Mouse (Mus musculus) limb, embryonic 14.5 days (tissue): ENCODE measurements around the gene Gm16223. TPM values are rescaled to one million over a fixed set of nuclear protein-coding genes. Genes with fewer than 3 reads are reported as not detected.

ENCODE experiments used
- ATAC-seq: fragments of 200-750 bp; cut with Nextera tagmentation; 2 replicates; pipeline ENCODE4 v1.8.0; 2017; ENCODE audit warnings: low read depth, moderate number of reproducible peaks, moderate TSS enrichment; ENCODE audit not compliant: low FRiP score
- DNase-seq: peaks from one replicate; pipeline ENCODE4 v3.0.0-alpha.2; 2015; ENCODE audit warnings: low spot score
- H3K27ac ChIP-seq: fragments of 300-500 bp; sonication (generic); replicated peaks from 2 replicates; pipeline ENCODE4 v1.5.1; 2014; ENCODE audit warnings: low read depth, mild to moderate bottlenecking, low read length, moderate library complexity, mixed read lengths
- H3K27me3 ChIP-seq: fragments of 300-500 bp; sonication (generic); 2 replicates; pipeline ENCODE4 v1.6.1; 2014; ENCODE audit warnings: low read length, mixed read lengths; ENCODE audit not compliant: control insufficient read depth, insufficient read depth
- H3K36me3 ChIP-seq: fragments of 300-500 bp; sonication (generic); 2 replicates; pipeline ENCODE4 v1.6.1; 2014; ENCODE audit warnings: mild to moderate bottlenecking, low read length, moderate library complexity, mixed read lengths; ENCODE audit not compliant: control insufficient read depth, insufficient read depth
- H3K4me1 ChIP-seq: fragments of 300-500 bp; sonication (generic); 2 replicates; pipeline ENCODE4 v1.6.1; 2014; ENCODE audit warnings: antibody characterized with exemption, low read length, mixed read lengths; ENCODE audit not compliant: control insufficient read depth, insufficient read depth
- H3K4me2 ChIP-seq: fragments of 300-500 bp; sonication (generic); replicated peaks from 2 replicates; pipeline ENCODE4 v1.6.1; 2014; ENCODE audit warnings: low read depth, mild to moderate bottlenecking, low read length, moderate library complexity; ENCODE audit not compliant: severe bottlenecking
- H3K4me3 ChIP-seq: fragments of 300-500 bp; sonication (generic); replicated peaks from 2 replicates; pipeline ENCODE4 v1.5.1; 2014; ENCODE audit warnings: low read length
- H3K9ac ChIP-seq: fragments of 300-500 bp; sonication (generic); 2 replicates; pipeline ENCODE4 v1.6.1; 2014; ENCODE audit warnings: mild to moderate bottlenecking, low read depth, low read length, moderate library complexity; ENCODE audit not compliant: severe bottlenecking
- H3K9me3 ChIP-seq: fragments of 300-500 bp; sonication (generic); 2 replicates; pipeline ENCODE4 v1.6.1; 2016; ENCODE audit warnings: low read length; ENCODE audit not compliant: control insufficient read depth
- POLR2A ChIP-seq: fragments of 200-500 bp; IDR thresholded peaks from 2 replicates; pipeline ENCODE4 v1.8.0; 2012; ENCODE audit warnings: inconsistent platforms, mild to moderate bottlenecking, moderate library complexity, borderline replicate concordance; ENCODE audit not compliant: insufficient read depth, insufficient read length; ENCODE audit errors: extremely low read depth
- WGBS: fragments of 180-500 bp; shearing (Covaris S2); extraction: QIAGEN DNeasy Blood & Tissue Kit; methylation state at CpG from one replicate; pipeline ENCODE4 v1.1.7; 2014; 5-methylcytosine and 5-hydroxymethylcytosine counted together
- polyA plus RNA-seq, 2 experiments: library from polyadenylated mRNA; depleted of rRNA in 1 of 2; stranded (reverse) in 1 of 2; unstranded in 1 of 2; fragments of >200 nt; fragmentation: Nextera tagmentation in 1 of 2; extraction: Ambion mirVana in 1 of 2; gene quantifications; 2 replicates each; pipeline versions ENCODE4 v1.2.1 to v1.2.3; 2012 to 2014

The Gm16223 gene
- polyA plus RNA-seq, 2 experiments = not detected

DNA sequence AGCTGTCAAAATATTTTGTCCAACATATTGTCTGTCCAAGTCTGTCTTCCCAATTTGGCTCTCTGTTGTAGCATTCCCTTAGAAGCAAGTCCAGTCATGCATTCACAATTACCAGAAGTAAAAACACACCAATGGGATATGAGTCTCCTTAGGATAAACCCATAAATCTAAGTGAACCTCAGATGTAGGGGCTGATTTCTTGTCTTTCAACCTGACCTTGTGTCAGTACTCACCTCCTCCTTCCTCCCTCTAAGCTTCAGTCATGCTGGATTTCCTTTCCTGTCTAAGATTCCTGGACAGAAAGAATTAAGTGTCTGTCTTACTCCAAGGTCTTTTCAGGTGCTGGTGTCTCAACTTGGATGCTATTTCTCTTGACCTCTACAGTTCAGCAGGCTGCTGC lies 57.8 kb downstream of the Gm16223 start:
- DNase-seq (no peak), ATAC-seq (no peak)
- Histone ChIP-seq H3K9me3 (no peaks in the 10 kb centered on the region), H3K4me1 (no peaks in the 10 kb centered on the region), H3K4me3 (no peak overlapping the region), H3K4me2 (no peak overlapping the region), H3K9ac (no peak overlapping the region), H3K36me3 (no peaks in the 10 kb centered on the region), H3K27me3 (no peaks in the 10 kb centered on the region), H3K27ac (no peak overlapping the region)
- TF ChIP-seq POLR2A = no peak

DNA sequence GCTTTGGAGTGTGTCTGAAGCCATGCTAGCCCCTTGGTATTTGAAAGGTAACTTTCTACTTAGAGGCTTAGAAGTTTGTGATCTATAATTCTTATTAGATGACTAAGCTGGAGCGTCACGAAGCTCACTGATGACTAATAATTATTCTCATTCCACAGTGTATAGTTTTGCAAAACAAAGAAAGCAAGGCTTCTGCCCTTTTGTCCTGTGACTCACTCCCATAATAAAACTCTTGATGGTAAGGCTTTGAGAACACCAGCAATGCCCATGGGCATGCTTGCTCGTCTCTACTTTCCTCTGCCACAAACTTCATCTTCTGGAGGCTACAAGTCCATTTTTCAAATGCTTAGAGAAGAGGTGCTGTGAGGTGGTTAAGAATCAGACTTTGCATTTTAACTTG lies 87.9 kb downstream of the Gm16223 start:
- WGBS = 67% methylated on average over 3 of the region's 3 CpGs
- H3K9me3 ChIP-seq = no peaks in the 10 kb centered on the region
- H3K36me3 ChIP-seq = no peaks in the 10 kb centered on the region
- H3K4me2 ChIP-seq = no peak overlapping the region
- H3K4me3 ChIP-seq = no peak overlapping the region
- H3K9ac ChIP-seq = no peak overlapping the region
- DNase-seq (no peak), ATAC-seq (no peak)
- H3K4me1 ChIP-seq = no peaks in the 10 kb centered on the region
- no peaks in the 10 kb centered on the region for H3K27me3 ChIP-seq
- H3K27ac ChIP-seq = no peak overlapping the region
- no peak for TF ChIP-seq POLR2A

DNA sequence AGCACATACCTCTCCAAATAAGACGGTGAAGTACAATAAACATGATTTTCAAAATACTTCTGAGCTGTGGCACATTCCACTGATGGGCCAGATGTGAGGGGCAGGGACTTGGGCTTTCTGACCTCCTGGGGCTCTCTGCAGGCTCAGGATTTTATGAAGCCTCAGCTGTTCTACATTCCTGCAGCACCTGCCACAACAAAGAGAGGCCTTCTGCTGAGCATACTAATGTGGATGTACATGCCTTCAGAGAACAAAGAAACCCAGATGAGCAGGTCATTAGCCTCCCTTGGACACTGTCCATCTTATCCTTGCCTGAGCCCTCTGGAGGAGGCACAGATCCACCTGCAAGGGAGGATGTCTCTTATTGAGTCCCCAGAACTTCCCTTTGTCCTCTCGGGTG lies 97.0 kb downstream of the Gm16223 start:
- no peak for DNase-seq
- no peak overlapping the region for H3K9ac ChIP-seq
- no peaks in the 10 kb centered on the region for H3K36me3 ChIP-seq
- H3K4me2 ChIP-seq = no peak overlapping the region
- H3K27me3 ChIP-seq = no peaks in the 10 kb centered on the region
- H3K27ac ChIP-seq = no peak overlapping the region
- WGBS = 60% methylated on average over 2 of the region's 2 CpGs
- TF ChIP-seq POLR2A = no peak
- ATAC-seq = peak; percentile 53
- no peaks in the 10 kb centered on the region for H3K4me1 ChIP-seq
- H3K9me3 ChIP-seq = no peaks in the 10 kb centered on the region
- H3K4me3 ChIP-seq = no peak overlapping the region

DNA sequence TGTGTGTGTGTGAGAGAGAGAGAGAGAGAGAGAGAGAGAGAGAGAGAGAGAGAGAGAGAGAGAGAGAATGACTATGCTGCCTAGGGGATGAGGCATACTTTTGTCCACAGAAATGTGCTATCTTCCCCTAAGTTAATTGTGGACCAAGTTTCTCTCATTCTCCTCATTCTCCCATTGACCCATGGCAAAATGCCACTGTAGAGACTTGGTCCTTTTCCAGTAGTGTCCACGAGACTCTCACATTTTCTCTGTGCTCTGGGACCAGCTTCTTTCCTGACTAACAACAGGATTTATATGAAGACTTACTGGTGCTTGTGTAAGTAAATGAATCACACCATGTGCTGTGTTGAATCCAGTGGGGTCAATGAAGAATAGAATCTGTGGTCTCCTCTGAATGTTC lies 98.6 kb downstream of the Gm16223 start:
- Histone ChIP-seq H3K9me3 (no peaks in the 10 kb centered on the region), H3K4me1 (no peaks in the 10 kb centered on the region), H3K4me3 (no peak overlapping the region), H3K36me3 (no peaks in the 10 kb centered on the region), H3K27ac (no peak overlapping the region), H3K27me3 (no peaks in the 10 kb centered on the region), H3K4me2 (no peak overlapping the region), H3K9ac (no peak overlapping the region)
- 57% methylated on average over 1 of the region's 1 CpGs for WGBS
- TF ChIP-seq POLR2A = no peak
- no peak for ATAC-seq
- no peak for DNase-seq

DNA sequence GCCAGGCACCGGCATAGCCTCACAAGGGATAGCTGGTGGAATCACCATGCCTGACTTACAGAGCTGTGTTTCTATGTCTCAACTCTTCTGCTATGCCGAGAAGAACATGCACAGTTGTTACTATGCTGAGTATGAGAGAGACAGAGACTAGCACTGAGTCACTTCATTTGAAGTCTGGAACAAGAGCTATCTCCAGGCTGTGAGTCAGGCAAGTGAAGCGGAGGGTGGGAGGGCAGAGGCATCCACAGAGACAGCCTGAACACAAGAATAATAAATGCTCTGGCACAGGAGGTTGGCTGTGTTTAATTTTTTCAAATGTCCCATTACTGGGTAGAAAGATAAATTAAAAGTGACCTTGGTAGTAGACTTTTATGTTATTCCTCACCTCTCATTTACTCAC lies 100.3 kb downstream of the Gm16223 start:
- 89% methylated on average over 3 of the region's 3 CpGs for WGBS
- H3K9ac ChIP-seq = no peak overlapping the region

DNA sequence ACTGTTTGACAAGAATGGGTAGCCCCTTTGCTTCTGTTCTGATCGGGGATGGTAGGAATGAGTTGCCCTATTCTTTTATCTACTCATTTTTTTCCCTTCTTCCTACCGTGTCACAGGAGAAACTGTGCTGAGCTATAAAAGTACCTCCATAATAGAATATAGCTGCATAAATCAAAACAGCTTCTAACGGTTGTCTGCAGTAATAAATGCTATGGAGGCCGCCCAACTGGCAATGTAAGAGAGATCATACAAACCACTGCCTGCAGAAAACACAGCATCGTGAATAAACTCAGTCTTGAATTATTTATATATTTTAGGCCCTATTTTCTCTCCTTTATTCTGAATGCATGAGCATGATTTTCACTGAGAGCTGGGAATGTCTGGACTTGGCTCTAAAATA lies 101.0 kb downstream of the Gm16223 start:
- Histone ChIP-seq H3K4me2 (no peak overlapping the region), H3K4me1 (no peaks in the 10 kb centered on the region), H3K27me3 (no peaks in the 10 kb centered on the region), H3K4me3 (no peak overlapping the region), H3K36me3 (no peaks in the 10 kb centered on the region), H3K9ac (no peak overlapping the region), H3K27ac (no peak overlapping the region), H3K9me3 (no peaks in the 10 kb centered on the region)
- ATAC-seq (no peak), DNase-seq (no peak)
- 61% methylated on average over 5 of the region's 5 CpGs for WGBS
- TF ChIP-seq POLR2A = no peak

More for the DNA sequence above, 100.3 kb downstream of the Gm16223 start:
- H3K36me3 ChIP-seq = no peaks in the 10 kb centered on the region
- H3K4me2 ChIP-seq = no peak overlapping the region
- TF ChIP-seq POLR2A = no peak
- no peaks in the 10 kb centered on the region for H3K27me3 ChIP-seq
- H3K27ac ChIP-seq = no peak overlapping the region
- no peaks in the 10 kb centered on the region for H3K9me3 ChIP-seq
- no peak for ATAC-seq
- DNase-seq = no peak
- no peaks in the 10 kb centered on the region for H3K4me1 ChIP-seq
- H3K4me3 ChIP-seq = no peak overlapping the region
